Mouse (Mus musculus) kidney, embryonic 15.5 days (tissue): ENCODE measurements around the gene Coa7. TPM values are rescaled to one million over a fixed set of nuclear protein-coding genes. Genes with fewer than 3 reads are reported as not detected.
A peak's percentile ranks its signal among the peaks of the same experiment; 100 is the strongest.

Source experiments
- ATAC-seq: fragments of 200-750 bp; cut with Nextera tagmentation; replicated peaks from 2 replicates; pipeline ENCODE4 v1.8.0; 2017; ENCODE audit warnings: moderate TSS enrichment; ENCODE audit not compliant: low FRiP score
- H3K27ac ChIP-seq: fragments of 300-500 bp; sonication (generic); 2 replicates; pipeline ENCODE4 v1.5.1; 2015; ENCODE audit warnings: mild to moderate bottlenecking, inconsistent platforms
- H3K27me3 ChIP-seq: fragments of 300-500 bp; sonication (generic); 2 replicates; pipeline ENCODE4 v1.6.1; 2015; ENCODE audit warnings: inconsistent platforms
- H3K36me3 ChIP-seq: fragments of 300-500 bp; sonication (generic); 2 replicates; pipeline ENCODE4 v1.6.1; 2015; ENCODE audit warnings: inconsistent platforms
- H3K4me1 ChIP-seq: fragments of 300-500 bp; sonication (generic); 2 replicates; pipeline ENCODE4 v1.6.1; 2015; ENCODE audit warnings: inconsistent platforms
- H3K4me2 ChIP-seq: fragments of 300-500 bp; sonication (generic); 2 replicates; pipeline ENCODE4 v1.6.1; 2015; ENCODE audit warnings: moderate library complexity, mild to moderate bottlenecking, inconsistent platforms
- H3K4me3 ChIP-seq: fragments of 300-500 bp; sonication (generic); replicated peaks from 2 replicates; pipeline ENCODE4 v1.5.1; 2015; ENCODE audit warnings: mild to moderate bottlenecking, inconsistent platforms
- H3K9ac ChIP-seq: fragments of 300-500 bp; sonication (generic); 2 replicates; pipeline ENCODE4 v1.6.1; 2015; ENCODE audit warnings: mild to moderate bottlenecking, inconsistent platforms
- H3K9me3 ChIP-seq: fragments of 300-500 bp; sonication (generic); replicated peaks from 2 replicates; pipeline ENCODE4 v1.6.1; 2016; ENCODE audit warnings: inconsistent platforms
- WGBS: fragments of 180-500 bp; shearing (Covaris S2); methylation state at CpG from one replicate; pipeline ENCODE4 v1.1.7; 2015; ENCODE audit warnings: mixed read lengths; 5-methylcytosine and 5-hydroxymethylcytosine counted together
- polyA plus RNA-seq: library from polyadenylated mRNA; unstranded; fragments of >200 nt; fragmentation: Nextera tagmentation; extraction: Ambion mirVana; gene quantifications from 2 replicates; pipeline ENCODE4 v1.2.1, GENCODE M21; 2015

Coa7 gene
- polyA plus RNA-seq, 1 experiment from 2014 or later, result 57.3 TPM

- no peaks in the 10 kb centered on the region for H3K27me3 ChIP-seq
- no peak for ATAC-seq
- H3K4me3 ChIP-seq, result no peak overlapping the region
- WGBS, result 13% methylated on average over 5 of the region's 5 CpGs
- H3K4me2 ChIP-seq, result no peak overlapping the region
- H3K9me3 ChIP-seq, result no peaks in the 10 kb centered on the region
- no peak overlapping the region for H3K9ac ChIP-seq
- peaks cover 55% of the 10 kb centered on the region for H3K4me1 ChIP-seq
- H3K36me3 ChIP-seq, result no peaks in the 10 kb centered on the region
- H3K27ac ChIP-seq, result peak overlapping the region; percentile 92
Measured at GRCm38 (mm10) chr4:108364111-108364476, 36.2 kb downstream of the Coa7 start.

DNA sequence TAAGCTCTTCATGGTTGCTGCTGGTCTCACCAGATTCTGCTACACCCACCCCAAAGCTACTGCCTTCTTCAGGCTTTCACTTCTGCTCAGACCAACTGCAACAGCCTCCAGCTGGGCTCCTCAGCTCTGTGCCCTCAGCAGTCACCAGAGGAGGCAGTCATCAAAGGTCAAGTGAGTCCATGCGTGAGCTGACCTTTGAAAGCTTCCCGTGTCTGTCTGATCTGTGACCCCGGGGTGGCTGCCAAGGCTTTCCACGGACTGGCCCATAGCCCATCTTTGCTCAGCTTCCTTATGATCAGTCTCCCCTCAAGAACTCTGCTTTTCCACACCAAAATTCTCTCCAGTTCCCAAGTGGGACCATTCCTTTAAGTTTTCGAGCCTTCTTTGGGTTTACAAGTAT is 41.3 kb downstream of the Coa7 start:
- 16% methylated on average over 5 of the region's 5 CpGs for WGBS
- no peaks in the 10 kb centered on the region for H3K9me3 ChIP-seq
- H3K9ac ChIP-seq, result no peak overlapping the region
- no peak overlapping the region for H3K27ac ChIP-seq
- no peak; the same call in 1 of the 2 replicates for ATAC-seq
- no peak overlapping the region for H3K4me3 ChIP-seq
- H3K4me2 ChIP-seq, result no peak overlapping the region
- no peaks in the 10 kb centered on the region for H3K36me3 ChIP-seq
- H3K4me1 ChIP-seq, result peaks cover 6% of the 10 kb centered on the region
- H3K27me3 ChIP-seq, result no peaks in the 10 kb centered on the region

DNA sequence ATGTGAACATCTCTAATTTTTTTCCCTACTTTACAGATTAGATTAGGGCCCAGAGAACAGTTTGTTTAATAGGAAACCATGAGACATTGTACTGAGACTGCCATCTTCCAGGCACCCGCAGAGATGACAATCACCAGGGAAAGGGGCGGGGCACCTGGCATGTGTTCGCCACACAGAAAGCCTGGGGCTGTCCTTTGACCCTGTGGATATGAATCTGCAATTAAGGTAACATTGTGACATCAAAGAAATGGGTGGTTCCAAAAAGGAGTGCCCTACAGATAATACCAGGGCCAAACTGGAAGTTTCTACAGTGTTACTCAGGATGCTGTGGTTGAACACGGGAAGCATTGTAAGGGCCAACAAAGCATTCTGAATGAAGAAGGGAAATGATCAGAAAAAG is 42.5 kb downstream of the Coa7 start:
- H3K27me3 ChIP-seq, result no peaks in the 10 kb centered on the region
- peaks cover 5% of the 10 kb centered on the region; the same call in 1 of the 2 replicates for H3K4me1 ChIP-seq
- no peaks in the 10 kb centered on the region for H3K9me3 ChIP-seq
- H3K4me3 ChIP-seq, result no peak overlapping the region
- no peaks in the 10 kb centered on the region for H3K36me3 ChIP-seq
- H3K9ac ChIP-seq, result no peak overlapping the region
- WGBS, result 74% methylated on average over 4 of the region's 4 CpGs
- ATAC-seq, result no peak
- no peak overlapping the region for H3K4me2 ChIP-seq
- no peak overlapping the region for H3K27ac ChIP-seq

GRCm38 (mm10) chr4:108371421-108371820 is 43.5 kb downstream of the Coa7 start:
- WGBS, result 92% methylated on average over 3 of the region's 3 CpGs
- no peak for ATAC-seq
- H3K4me3 ChIP-seq, result no peak overlapping the region

DNA sequence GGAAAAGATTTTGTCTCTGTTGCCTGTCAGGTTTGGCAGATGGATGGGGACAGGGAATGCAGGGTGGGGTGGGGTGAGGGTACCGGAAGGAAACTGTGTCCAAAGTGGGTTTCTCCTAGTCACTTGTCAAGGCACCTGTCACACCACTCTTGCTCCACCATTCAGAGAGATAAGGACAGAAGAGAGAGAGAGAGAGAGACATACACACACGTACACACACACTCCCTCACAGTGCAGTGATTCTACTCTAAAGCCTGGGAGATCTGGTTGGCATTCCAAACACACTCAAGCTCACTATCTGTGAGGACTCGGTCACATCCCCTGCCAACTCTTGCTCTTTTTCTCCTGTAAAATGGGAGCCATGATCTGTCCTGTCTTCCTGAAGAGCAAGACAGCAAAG is 44.2 kb downstream of the Coa7 start:
- ATAC-seq, result no peak
- H3K4me1 ChIP-seq, result peaks cover 5% of the 10 kb centered on the region; the same call in 1 of the 2 replicates
- no peak overlapping the region for H3K27ac ChIP-seq
- WGBS, result 87% methylated on average over 3 of the region's 3 CpGs
- H3K9ac ChIP-seq, result no peak overlapping the region
- no peak overlapping the region for H3K4me3 ChIP-seq
- no peaks in the 10 kb centered on the region for H3K9me3 ChIP-seq
- H3K36me3 ChIP-seq, result no peaks in the 10 kb centered on the region
- H3K27me3 ChIP-seq, result no peaks in the 10 kb centered on the region
- H3K4me2 ChIP-seq, result no peak overlapping the region

More at GRCm38 (mm10) chr4:108371421-108371820, 43.5 kb downstream of the Coa7 start:
- H3K36me3 ChIP-seq, result no peaks in the 10 kb centered on the region
- no peak overlapping the region for H3K27ac ChIP-seq
- peaks cover 5% of the 10 kb centered on the region; the same call in 1 of the 2 replicates for H3K4me1 ChIP-seq
- no peaks in the 10 kb centered on the region for H3K27me3 ChIP-seq
- H3K4me2 ChIP-seq, result no peak overlapping the region
- no peaks in the 10 kb centered on the region for H3K9me3 ChIP-seq
- no peak overlapping the region for H3K9ac ChIP-seq

DNA sequence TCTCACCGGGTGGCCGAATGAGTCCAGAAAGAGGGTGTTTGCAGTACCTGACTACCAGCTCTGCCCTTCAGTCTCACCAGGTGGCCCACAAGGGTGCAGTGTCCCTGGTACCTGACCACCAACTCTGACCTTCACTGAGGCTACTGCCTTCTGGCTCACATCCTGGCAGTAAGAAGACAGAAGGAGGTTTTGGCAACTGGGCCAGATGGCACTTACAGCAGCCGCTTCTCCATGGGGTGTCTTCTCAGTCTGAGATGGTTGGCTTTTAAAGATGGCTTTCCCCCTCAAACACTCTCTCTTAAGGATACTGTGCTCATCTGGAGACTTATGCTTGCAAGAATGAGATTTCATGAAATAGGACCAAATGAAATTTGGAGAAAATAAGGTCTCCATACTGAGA is 51.5 kb downstream of the Coa7 start:
- Histone ChIP-seq H3K4me1 (peaks cover 8% of the 10 kb centered on the region), H3K27me3 (peaks cover 30% of the 10 kb centered on the region), H3K4me2 (no peak overlapping the region), H3K9ac (no peak overlapping the region), H3K4me3 (no peak overlapping the region), H3K9me3 (no peaks in the 10 kb centered on the region), H3K36me3 (no peaks in the 10 kb centered on the region), H3K27ac (no peak overlapping the region)
- 78% methylated on average over 3 of the region's 3 CpGs for WGBS
- no peak for ATAC-seq

GRCm38 (mm10) chr4:108380146-108380545 is 52.2 kb downstream of the Coa7 start:
- no peaks in the 10 kb centered on the region for H3K36me3 ChIP-seq
- H3K4me3 ChIP-seq, result no peak overlapping the region
- ATAC-seq, result no peak
- H3K4me1 ChIP-seq, result peaks cover 8% of the 10 kb centered on the region
- H3K9ac ChIP-seq, result no peak overlapping the region
- 22% methylated on average over 1 of the region's 1 CpGs for WGBS
- H3K27me3 ChIP-seq, result peaks cover 35% of the 10 kb centered on the region
- no peak overlapping the region for H3K27ac ChIP-seq
- H3K9me3 ChIP-seq, result no peaks in the 10 kb centered on the region
- no peak overlapping the region for H3K4me2 ChIP-seq

- H3K27me3 ChIP-seq, result peaks cover 35% of the 10 kb centered on the region
- H3K36me3 ChIP-seq, result no peaks in the 10 kb centered on the region
- H3K27ac ChIP-seq, result no peak within 1 kb of the TSS
- peaks cover 23% of the 10 kb centered on the region for H3K4me1 ChIP-seq
- peak within 1 kb of the TSS; percentile 52 for H3K4me3 ChIP-seq
- peak within 1 kb of the TSS; percentile 53 for H3K9ac ChIP-seq
- no peak for ATAC-seq
- no peaks in the 10 kb centered on the region for H3K9me3 ChIP-seq
- peak within 1 kb of the TSS; percentile 92 for H3K4me2 ChIP-seq
- WGBS, result 2% methylated on average over 55 of the region's 55 CpGs
Measured at GRCm38 (mm10) chr4:108383183-108383714, 55.3 kb downstream of the Coa7 start, which contains the start of gene Shisal2a. Gene Shisal2a, minus strand, starts transcription at chr4:108383349.

GRCm38 (mm10) chr4:108386087-108386486 is 58.1 kb downstream of the Coa7 start:
- H3K9me3 ChIP-seq, result no peaks in the 10 kb centered on the region
- ATAC-seq, result no peak
- H3K36me3 ChIP-seq, result no peaks in the 10 kb centered on the region
- H3K4me2 ChIP-seq, result no peak overlapping the region
- no peak overlapping the region for H3K27ac ChIP-seq
- H3K4me1 ChIP-seq, result peaks cover 29% of the 10 kb centered on the region
- no peak overlapping the region for H3K9ac ChIP-seq
- H3K27me3 ChIP-seq, result peaks cover 35% of the 10 kb centered on the region
- H3K4me3 ChIP-seq, result no peak overlapping the region
- WGBS, result 41% methylated on average over 1 of the region's 1 CpGs

GRCm38 (mm10) chr4:108387106-108387505 is 59.2 kb downstream of the Coa7 start:
- H3K9ac ChIP-seq, result no peak overlapping the region
- H3K4me1 ChIP-seq, result peaks cover 29% of the 10 kb centered on the region
- peak overlapping the region; percentile 45 for H3K4me3 ChIP-seq
- peak; percentile 56 for ATAC-seq
- peak overlapping the region; percentile 69 for H3K4me2 ChIP-seq
- peaks cover 29% of the 10 kb centered on the region for H3K27me3 ChIP-seq
- H3K36me3 ChIP-seq, result no peaks in the 10 kb centered on the region
- peak overlapping the region; percentile 82 for H3K27ac ChIP-seq
- no peaks in the 10 kb centered on the region for H3K9me3 ChIP-seq
- 29% methylated on average over 4 of the region's 4 CpGs for WGBS

DNA sequence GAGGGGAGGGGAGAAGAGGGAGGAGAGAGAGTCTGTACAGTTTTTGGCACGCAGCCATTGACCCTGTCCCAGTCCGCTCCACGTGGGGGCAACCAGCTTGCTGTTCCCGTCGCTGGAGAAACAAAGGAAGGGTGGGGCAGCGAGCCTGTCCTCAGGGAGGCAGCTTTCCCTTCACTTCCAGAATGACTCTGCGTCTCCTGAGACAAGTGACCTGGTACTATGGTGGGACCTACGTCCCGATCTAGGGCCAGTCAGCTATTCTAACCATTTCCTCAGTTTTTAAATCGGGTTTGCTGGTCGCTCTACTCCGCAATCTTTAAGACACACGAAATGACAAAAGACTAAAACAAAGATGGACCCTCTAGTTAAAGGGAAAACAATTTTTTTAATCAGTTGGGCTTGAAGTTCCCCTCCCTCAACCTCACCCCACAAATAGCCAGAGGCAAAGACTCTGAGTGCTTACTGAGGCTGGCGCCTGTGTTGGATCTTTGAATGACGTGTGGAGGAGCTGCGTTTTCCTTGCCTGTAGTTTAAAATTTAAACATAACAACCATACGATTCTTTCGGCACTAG is 59.8 kb downstream of the Coa7 start:
- H3K9ac ChIP-seq, result peak overlapping the region; percentile 52
- H3K9me3 ChIP-seq, result no peaks in the 10 kb centered on the region
- H3K36me3 ChIP-seq, result no peaks in the 10 kb centered on the region
- H3K4me3 ChIP-seq, result peak overlapping the region; percentile 45
- peaks cover 23% of the 10 kb centered on the region for H3K27me3 ChIP-seq
- 4% methylated on average over 18 of the region's 18 CpGs for WGBS
- ATAC-seq, result peak; percentile 74
- H3K4me1 ChIP-seq, result peaks cover 29% of the 10 kb centered on the region
- peak overlapping the region; percentile 82 for H3K27ac ChIP-seq
- H3K4me2 ChIP-seq, result peak overlapping the region; percentile 69

- H3K9ac ChIP-seq, result no peak overlapping the region
- 71% methylated on average over 3 of the region's 3 CpGs for WGBS
- H3K36me3 ChIP-seq, result no peaks in the 10 kb centered on the region
- ATAC-seq, result no peak
- H3K4me3 ChIP-seq, result no peak overlapping the region
- H3K4me1 ChIP-seq, result peaks cover 21% of the 10 kb centered on the region
- peaks cover 13% of the 10 kb centered on the region for H3K27me3 ChIP-seq
- no peak overlapping the region for H3K4me2 ChIP-seq
- H3K9me3 ChIP-seq, result no peaks in the 10 kb centered on the region
- no peak overlapping the region for H3K27ac ChIP-seq
Measured at GRCm38 (mm10) chr4:108388741-108389140, 60.8 kb downstream of the Coa7 start.

DNA sequence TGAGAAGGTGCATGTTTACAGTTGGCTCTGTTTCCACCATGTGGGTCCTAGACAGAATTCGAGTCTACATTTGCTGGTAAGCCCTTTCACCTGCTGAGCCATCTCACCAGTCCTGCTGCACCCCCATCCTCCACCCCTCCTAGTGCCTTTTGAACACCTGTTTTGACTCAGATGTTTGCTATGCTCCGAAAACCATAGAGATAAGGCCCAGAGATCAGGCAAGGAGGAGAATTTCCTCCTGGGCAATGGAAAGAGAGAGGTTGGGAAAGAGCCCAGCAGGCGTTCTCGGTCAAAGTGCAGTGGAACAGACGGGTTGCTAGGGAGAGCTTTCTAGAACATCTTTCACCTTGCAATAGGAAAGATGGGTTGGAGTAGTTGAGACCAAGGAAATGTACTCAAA is 63.2 kb downstream of the Coa7 start:
- Histone ChIP-seq H3K36me3 (no peaks in the 10 kb centered on the region), H3K4me3 (no peak overlapping the region), H3K4me1 (peaks cover 21% of the 10 kb centered on the region), H3K9me3 (no peaks in the 10 kb centered on the region), H3K9ac (no peak overlapping the region), H3K4me2 (no peak overlapping the region), H3K27ac (no peak overlapping the region), H3K27me3 (no peaks in the 10 kb centered on the region)
- 66% methylated on average over 5 of the region's 5 CpGs for WGBS
- ATAC-seq, result no peak
